Mouse (Mus musculus): Measurements from ENCODE around the gene Syna. TPM values are rescaled to one million over a fixed set of nuclear protein-coding genes. Genes with fewer than 3 reads are reported as not detected.

The Syna gene
- polyA plus RNA-seq, 1 experiment from 2014 or later: not detected

- Histone ChIP-seq H3K27ac (no peak within 1 kb of the TSS), H3K9ac (no peak within 1 kb of the TSS), H3K27me3 (replicated peaks) (no peaks in the 10 kb centered on the region), H3K4me1 (peaks cover 38% of the 10 kb centered on the region), H3K4me3 (no peak within 1 kb of the TSS), H3K9me3 (replicated peaks) (no peaks in the 10 kb centered on the region), H3K36me3 (peaks cover 9% of the 10 kb centered on the region), H3K4me2 (peak within 1 kb of the TSS; percentile 88)
- 81% methylated on average over 5 of the region's 5 CpGs for WGBS (ENCODE audit: insufficient replicate concordance)
- ATAC-seq: no peak
These were observed 21.2 kb upstream of the Syna start, which contains the start of gene Rfc2 for GRCm38 (mm10) chr5:134581146-134581545. Gene Rfc2 (plus strand): TSS chr5:134581366.

DNA sequence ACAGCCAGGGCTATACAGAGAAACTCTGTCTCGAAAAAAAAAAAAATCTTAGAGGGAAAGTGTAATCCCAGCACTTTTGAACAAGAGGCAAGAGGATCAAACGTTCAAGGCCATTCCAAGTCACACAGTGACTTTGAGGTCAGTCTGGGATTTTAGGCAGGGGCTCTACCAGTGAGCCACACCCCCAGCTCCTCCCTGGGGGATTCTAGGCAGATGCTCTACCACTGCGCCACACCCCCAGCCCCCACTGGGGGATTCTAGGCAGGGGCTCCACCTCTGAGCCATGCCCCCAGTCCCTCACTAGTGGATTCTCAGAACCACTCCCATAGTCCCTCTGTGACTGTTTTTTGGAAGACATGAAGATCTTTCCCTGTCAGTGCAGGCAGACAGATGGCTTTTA is 19.2 kb upstream of the Syna start:
- no peaks in the 10 kb centered on the region for H3K27me3 ChIP-seq (replicated peaks)
- no peak overlapping the region for H3K4me3 ChIP-seq
- no peak overlapping the region for H3K27ac ChIP-seq
- no peaks in the 10 kb centered on the region for H3K9me3 ChIP-seq (replicated peaks)
- no peaks in the 10 kb centered on the region for H3K36me3 ChIP-seq
- H3K9ac ChIP-seq: no peak overlapping the region
- no peak for ATAC-seq
- no peak overlapping the region for H3K4me2 ChIP-seq
- 67% methylated on average over 3 of the region's 3 CpGs for WGBS (ENCODE audit: insufficient replicate concordance)
- H3K4me1 ChIP-seq: peaks cover 29% of the 10 kb centered on the region

DNA sequence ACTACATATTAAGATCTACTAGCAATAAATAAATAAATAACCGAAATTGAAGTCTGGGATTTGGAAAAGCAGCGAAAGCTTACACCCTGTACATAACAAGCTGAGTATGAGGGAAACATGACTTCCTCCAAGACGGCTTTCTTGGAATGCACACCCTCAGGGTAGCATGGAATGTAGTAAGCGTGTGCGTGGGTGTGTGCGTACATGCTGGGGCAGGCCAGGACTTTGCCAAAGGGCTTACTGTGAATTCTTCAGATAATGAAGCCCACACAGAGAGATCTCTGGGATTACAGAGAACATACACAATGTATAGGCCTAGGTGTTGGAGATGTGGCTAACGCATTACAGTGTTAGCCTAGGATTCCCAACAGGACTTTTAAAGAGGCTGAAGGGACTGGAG is 17.6 kb upstream of the Syna start:
- ATAC-seq: no peak
- H3K4me3 ChIP-seq: no peak overlapping the region
- H3K36me3 ChIP-seq: no peaks in the 10 kb centered on the region
- H3K9me3 ChIP-seq (replicated peaks): no peaks in the 10 kb centered on the region
- H3K4me1 ChIP-seq: peaks cover 25% of the 10 kb centered on the region
- no peak overlapping the region for H3K27ac ChIP-seq
- no peak overlapping the region for H3K9ac ChIP-seq
- no peaks in the 10 kb centered on the region for H3K27me3 ChIP-seq (replicated peaks)
- H3K4me2 ChIP-seq: no peak overlapping the region
- WGBS (ENCODE audit: insufficient replicate concordance): 83% methylated on average over 7 of the region's 7 CpGs

DNA sequence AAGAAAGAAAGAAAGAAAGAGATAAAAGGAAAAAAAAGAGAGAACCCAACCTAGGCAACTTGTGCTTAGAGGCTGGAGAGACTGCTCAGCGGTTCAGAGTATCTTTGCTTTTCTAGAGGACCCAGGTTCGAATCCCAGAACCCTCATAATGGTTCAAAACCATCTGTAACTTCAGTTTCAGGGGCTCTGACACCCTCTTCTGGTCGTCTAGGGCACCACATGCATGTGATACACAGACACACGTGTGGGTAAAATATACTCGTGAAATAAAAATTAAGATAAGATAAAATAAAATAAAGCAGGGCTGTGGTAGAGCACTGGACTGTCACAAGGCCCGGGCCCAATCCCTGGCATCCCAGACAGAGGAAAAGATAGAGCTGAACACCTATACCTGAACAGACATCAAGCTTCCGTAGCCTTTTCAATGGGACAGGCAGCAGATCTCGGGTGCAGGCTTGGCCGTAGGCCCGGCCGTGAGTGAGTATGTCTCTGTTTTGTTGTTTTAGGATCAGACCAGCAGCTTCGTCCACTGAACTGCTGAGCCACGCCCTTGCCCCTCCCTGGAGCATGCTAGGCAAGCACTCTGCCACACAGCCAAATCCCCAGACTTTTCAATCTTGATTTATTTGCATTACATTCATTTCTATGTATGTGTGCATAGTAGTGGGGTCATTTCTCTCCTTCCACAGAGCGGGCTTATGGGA is 16.7 kb upstream of the Syna start:
- no peak for ATAC-seq
- WGBS (ENCODE audit: insufficient replicate concordance): 67% methylated on average over 14 of the region's 14 CpGs
- no peaks in the 10 kb centered on the region for H3K27me3 ChIP-seq (replicated peaks)
- H3K27ac ChIP-seq: no peak overlapping the region
- no peak overlapping the region for H3K4me3 ChIP-seq
- peaks cover 34% of the 10 kb centered on the region for H3K4me1 ChIP-seq
- H3K9ac ChIP-seq: no peak overlapping the region
- H3K4me2 ChIP-seq: no peak overlapping the region
- no peaks in the 10 kb centered on the region for H3K36me3 ChIP-seq
- no peaks in the 10 kb centered on the region for H3K9me3 ChIP-seq (replicated peaks)

DNA sequence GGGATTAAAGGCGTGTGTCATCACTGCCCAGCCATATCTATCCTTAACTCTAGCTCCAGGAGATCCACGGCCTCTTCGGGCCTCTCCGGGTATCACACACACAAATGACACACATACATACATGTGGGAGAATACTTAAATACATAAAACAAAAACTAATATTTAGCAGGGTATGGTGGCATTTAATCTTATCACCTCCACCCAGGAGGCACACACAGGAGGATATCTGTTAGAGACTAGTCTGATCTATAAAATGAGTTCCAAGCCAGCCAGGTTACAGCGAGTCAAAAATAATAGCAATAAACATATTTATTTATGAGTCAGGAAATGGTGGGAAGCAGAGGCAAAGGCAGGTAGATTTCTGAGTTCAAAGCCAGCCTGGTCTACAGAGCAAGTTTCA is 15.9 kb upstream of the Syna start:
- no peak overlapping the region for H3K4me2 ChIP-seq
- H3K27me3 ChIP-seq (replicated peaks): no peaks in the 10 kb centered on the region
- ATAC-seq: no peak
- 0 out of 2 replicates have a peak, but pooled peaks cover 2% of the 10 kb centered on the region for H3K9me3 ChIP-seq (replicated peaks)
- H3K27ac ChIP-seq: peak overlapping the region; percentile 28; the same call in 1 of the 2 replicates
- no peak overlapping the region for H3K9ac ChIP-seq
- WGBS (ENCODE audit: insufficient replicate concordance): 74% methylated on average over 5 of the region's 5 CpGs
- peaks cover 39% of the 10 kb centered on the region for H3K4me1 ChIP-seq
- no peak overlapping the region for H3K4me3 ChIP-seq
- H3K36me3 ChIP-seq: no peaks in the 10 kb centered on the region

- Histone ChIP-seq H3K4me3 (peak overlapping the region; percentile 53), H3K4me1 (peaks cover 44% of the 10 kb centered on the region), H3K9me3 (replicated peaks) (0 out of 2 replicates have a peak, but pooled peaks cover 4% of the 10 kb centered on the region), H3K9ac (peak overlapping the region; percentile 55; the same call in 1 of the 2 replicates), H3K27me3 (replicated peaks) (no peaks in the 10 kb centered on the region), H3K4me2 (peak overlapping the region; percentile 82), H3K27ac (0 out of 2 replicates have a peak overlapping the region, but pooled peaks have one; percentile 3), H3K36me3 (no peaks in the 10 kb centered on the region)
- WGBS (ENCODE audit: insufficient replicate concordance): 26% methylated on average over 10 of the region's 10 CpGs
- no peak for ATAC-seq
These were observed 12.7 kb upstream of the Syna start for GRCm38 (mm10) chr5:134572508-134573214.

DNA sequence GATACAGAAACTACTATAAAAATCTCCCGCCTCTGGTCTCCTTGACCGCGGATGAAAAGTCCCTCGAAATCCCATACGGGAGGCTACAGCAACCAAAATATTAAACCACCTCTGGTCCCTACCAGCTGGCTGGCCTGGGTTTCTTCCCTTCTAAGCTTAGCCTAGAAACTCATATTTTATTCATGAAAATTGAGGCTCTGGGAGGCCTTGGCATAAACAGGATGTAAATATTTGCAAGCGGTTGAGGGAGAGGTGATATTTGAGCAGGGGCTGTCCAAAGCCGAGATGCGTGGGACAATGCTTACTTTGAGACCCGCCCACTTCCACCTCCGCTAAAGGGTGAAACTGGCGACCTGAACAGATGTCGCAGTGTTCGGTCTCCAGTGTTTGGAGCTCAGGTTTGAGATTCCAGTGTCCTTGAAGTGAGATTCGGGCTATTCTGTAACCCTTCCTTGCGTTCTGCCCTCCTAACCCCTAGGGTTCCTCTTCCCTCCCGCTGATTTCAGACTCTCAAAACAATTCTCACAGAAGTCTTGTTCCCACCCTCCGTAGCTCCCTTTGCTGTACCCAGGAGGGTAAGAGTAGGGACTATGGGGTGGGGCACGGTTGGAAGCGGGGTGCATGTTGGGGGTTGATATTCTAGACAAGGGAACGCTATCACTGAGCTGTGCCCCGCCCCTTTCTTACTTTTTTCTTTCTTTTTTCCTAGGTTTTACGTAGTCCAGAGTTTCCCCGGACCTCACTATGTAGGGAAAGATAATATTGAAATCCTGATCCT is 11.9 kb upstream of the Syna start:
- peak overlapping the region; percentile 53 for H3K4me3 ChIP-seq
- peak; percentile 77 for ATAC-seq
- H3K9ac ChIP-seq: peak overlapping the region; percentile 55
- 0 out of 2 replicates have a peak, but pooled peaks cover 4% of the 10 kb centered on the region for H3K9me3 ChIP-seq (replicated peaks)
- H3K27me3 ChIP-seq (replicated peaks): no peaks in the 10 kb centered on the region
- H3K27ac ChIP-seq: 0 out of 2 replicates have a peak overlapping the region, but pooled peaks have one; percentile 3
- peaks cover 40% of the 10 kb centered on the region for H3K4me1 ChIP-seq
- peak overlapping the region; percentile 82 for H3K4me2 ChIP-seq
- WGBS (ENCODE audit: insufficient replicate concordance): under 1% methylated on average over 23 of the region's 23 CpGs
- H3K36me3 ChIP-seq: no peaks in the 10 kb centered on the region

GRCm38 (mm10) chr5:134568964-134569491 is 9.1 kb upstream of the Syna start:
- Histone ChIP-seq H3K27me3 (replicated peaks) (no peaks in the 10 kb centered on the region), H3K9me3 (replicated peaks) (0 out of 2 replicates have a peak, but pooled peaks cover 4% of the 10 kb centered on the region), H3K36me3 (no peaks in the 10 kb centered on the region), H3K9ac (no peak overlapping the region), H3K4me1 (peaks cover 26% of the 10 kb centered on the region), H3K4me3 (no peak overlapping the region), H3K4me2 (no peak overlapping the region), H3K27ac (no peak overlapping the region)
- 37% methylated on average over 8 of the region's 8 CpGs for WGBS (ENCODE audit: insufficient replicate concordance)
- no peak for ATAC-seq

DNA sequence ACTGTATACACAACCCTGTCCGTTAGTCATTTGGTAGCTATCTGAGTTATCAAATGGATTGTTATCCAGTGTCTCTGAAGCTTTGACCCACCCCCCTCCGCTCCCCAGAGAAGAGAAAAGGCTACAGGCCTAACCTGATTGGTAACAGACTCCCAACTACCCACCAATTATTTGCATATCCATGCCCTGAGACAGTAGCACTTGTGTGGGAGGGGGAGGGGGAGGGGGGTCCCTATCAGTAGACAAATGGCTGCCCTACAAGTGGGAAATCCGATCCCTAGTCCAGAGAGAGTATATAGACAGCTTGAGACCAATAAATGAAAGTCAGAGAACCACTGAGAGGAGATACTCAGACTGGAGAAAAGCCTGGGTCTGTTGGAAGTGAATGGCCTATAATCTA is 8.1 kb upstream of the Syna start:
- 64% methylated on average over 3 of the region's 3 CpGs for WGBS (ENCODE audit: insufficient replicate concordance)
- no peak overlapping the region for H3K27ac ChIP-seq
- peaks cover 23% of the 10 kb centered on the region for H3K4me1 ChIP-seq
- no peaks in the 10 kb centered on the region for H3K36me3 ChIP-seq
- no peaks in the 10 kb centered on the region for H3K27me3 ChIP-seq (replicated peaks)
- H3K9me3 ChIP-seq (replicated peaks): 0 out of 2 replicates have a peak, but pooled peaks cover 4% of the 10 kb centered on the region
- H3K9ac ChIP-seq: no peak overlapping the region
- ATAC-seq: no peak
- no peak overlapping the region for H3K4me3 ChIP-seq
- H3K4me2 ChIP-seq: no peak overlapping the region

DNA sequence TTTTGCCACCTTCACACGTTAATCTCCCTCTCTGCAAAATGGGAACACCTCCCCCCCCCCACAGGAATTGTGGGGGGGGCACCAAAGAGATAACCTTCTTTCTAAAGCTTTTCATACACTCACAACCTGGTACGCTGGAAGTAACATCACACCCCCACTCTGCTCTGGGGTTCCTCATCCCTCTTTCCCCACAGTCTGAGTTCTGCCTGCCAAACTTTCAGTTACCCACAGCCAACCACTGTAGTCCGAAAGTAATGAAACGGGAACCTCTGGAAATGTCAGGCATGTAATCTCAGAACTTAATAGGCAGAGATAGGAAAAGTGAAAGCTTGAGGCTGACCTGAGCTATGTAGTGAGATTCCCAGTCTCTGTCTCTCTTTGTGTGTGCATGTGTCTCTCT is 7.5 kb upstream of the Syna start:
- Histone ChIP-seq H3K4me3 (no peak overlapping the region), H3K27ac (no peak overlapping the region), H3K27me3 (replicated peaks) (no peaks in the 10 kb centered on the region), H3K4me1 (peaks cover 18% of the 10 kb centered on the region), H3K9ac (no peak overlapping the region), H3K9me3 (replicated peaks) (0 out of 2 replicates have a peak, but pooled peaks cover 4% of the 10 kb centered on the region), H3K36me3 (no peaks in the 10 kb centered on the region), H3K4me2 (no peak overlapping the region)
- ATAC-seq: no peak
- 60% methylated on average over 4 of the region's 4 CpGs for WGBS (ENCODE audit: insufficient replicate concordance)

DNA sequence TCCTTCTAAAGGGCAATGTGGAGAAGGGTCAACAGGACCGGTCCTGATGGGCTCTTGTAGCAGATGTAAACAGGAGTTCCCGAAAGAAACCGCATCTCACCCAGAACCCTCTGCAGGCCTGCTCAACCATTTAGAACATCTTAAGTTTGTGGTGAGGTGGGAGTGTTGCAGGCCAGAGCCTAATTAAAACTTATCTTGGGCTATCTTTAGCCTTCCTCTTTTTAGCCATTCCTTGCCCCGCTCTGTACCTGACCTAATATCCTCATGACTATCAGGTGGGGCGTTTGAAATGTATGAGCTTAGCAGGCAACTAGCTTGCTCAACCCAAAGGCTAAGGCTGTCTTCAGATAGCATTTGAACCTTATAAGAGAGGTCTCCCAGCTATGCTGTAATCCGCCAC is 5.7 kb upstream of the Syna start:
- Histone ChIP-seq H3K4me3 (no peak overlapping the region), H3K4me1 (peaks cover 4% of the 10 kb centered on the region), H3K27ac (no peak overlapping the region), H3K27me3 (replicated peaks) (no peaks in the 10 kb centered on the region), H3K9ac (no peak overlapping the region), H3K4me2 (no peak overlapping the region), H3K9me3 (replicated peaks) (no peaks in the 10 kb centered on the region), H3K36me3 (no peaks in the 10 kb centered on the region)
- 70% methylated on average over 6 of the region's 6 CpGs for WGBS (ENCODE audit: insufficient replicate concordance)
- no peak for ATAC-seq
